Mouse (Mus musculus) kidney, postnatal 4 days (tissue): Measurements from ENCODE around the gene Paqr4.

Experiments used
- DNase-seq, 2 experiments: peaks; one replicate each; pipeline ENCODE4 v3.0.0; 2021; ENCODE audit warnings: mixed read lengths in 2 of 2

Paqr4 gene

DNA sequence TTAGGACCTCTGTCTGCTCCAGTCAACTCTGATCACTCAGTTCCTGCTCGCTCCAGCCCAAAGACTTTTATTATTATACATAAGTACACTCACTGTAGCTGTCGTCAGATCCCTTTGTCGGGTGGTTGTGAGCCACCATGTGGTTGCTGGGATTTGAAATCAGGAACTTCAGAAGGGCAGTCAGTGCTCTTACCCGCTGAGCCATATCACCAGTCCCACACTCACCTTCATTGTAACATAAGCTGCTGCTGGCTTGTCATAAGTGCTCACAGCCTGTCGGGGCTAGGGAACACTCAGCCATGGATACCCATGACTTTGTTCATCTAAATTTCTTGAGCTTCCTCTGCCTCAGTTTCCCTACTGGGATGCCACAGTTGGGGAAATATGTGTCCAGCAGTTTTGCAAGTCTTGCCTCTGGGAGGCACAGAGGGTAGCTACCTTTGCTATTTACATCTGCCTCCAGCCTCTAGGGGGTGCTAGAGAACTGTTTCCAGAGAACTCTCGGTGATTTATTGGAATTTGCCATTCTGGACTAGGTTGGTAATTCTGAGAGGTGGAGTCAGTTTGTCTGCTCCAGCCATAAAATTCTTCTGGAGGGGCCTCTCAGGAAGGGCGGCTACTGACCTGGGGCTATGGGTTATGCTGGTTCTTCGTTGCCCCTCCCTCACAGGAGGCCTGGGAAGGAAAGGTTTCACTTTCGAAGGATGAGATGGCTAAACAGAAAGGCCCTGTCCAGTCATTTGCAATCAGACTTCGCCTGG, 8.1 kb upstream of the Paqr4 start:
- DNase-seq: peak; percentile 68 to 78

DNA sequence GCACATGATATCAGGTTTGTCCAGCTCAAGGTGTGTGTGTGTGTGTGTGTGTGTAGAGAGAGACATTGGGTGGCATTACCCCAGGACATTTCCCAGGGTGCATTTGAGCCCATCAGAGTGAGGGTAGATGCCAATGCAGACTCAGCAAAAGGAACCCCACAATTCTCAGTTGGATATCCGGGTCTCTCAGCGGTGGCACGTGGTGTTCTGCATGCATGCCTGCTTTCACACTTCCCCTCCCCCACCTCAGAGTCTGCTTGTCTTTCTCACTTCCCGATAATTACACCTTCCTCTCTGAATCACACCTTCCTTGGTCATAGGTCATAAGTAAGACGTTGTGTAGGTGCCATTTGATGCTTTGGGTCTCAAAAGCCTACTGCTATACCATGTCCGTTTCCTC, 7.4 kb upstream of the Paqr4 start:
- DNase-seq: no peak

DNA sequence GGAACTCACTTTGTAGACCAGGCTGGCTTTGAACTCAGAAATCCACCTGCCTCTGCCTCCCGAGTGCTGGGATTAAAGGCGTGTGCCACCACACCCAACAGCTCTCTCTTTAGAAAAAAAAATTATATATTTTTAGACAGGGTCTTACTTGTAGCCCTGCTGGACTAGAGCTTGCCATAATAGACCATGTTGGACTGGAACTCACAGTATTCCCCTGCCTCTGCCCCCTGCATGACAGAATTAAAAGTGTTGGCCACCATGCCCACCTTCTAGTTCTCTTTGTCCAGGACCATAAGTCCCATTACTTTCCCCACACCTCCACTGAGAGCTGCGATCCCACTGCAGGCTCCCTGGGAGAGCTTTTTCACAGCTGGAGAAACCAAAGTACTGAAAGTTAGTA, 6.8 kb upstream of the Paqr4 start:
- no peak for DNase-seq

DNA sequence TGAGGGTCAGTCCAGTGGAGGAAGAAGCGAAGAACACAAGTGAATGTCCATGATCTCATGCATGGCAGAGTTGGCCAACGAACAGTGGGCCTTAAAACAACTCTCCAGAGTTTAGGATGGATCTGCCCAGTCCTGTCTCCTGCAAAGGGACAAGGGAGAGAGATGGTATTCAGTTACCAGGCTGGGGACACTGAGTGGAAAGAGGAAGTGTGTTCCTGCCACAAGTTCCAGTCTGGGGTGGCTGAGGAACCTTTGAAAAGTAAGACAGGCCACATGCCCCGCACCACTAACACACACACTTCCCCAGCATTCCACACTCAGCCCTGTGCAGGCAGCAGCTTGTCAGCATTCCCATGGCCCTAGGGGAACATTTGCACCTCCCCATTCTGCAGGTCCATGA, 6.1 kb upstream of the Paqr4 start:
- DNase-seq: no peak

DNA sequence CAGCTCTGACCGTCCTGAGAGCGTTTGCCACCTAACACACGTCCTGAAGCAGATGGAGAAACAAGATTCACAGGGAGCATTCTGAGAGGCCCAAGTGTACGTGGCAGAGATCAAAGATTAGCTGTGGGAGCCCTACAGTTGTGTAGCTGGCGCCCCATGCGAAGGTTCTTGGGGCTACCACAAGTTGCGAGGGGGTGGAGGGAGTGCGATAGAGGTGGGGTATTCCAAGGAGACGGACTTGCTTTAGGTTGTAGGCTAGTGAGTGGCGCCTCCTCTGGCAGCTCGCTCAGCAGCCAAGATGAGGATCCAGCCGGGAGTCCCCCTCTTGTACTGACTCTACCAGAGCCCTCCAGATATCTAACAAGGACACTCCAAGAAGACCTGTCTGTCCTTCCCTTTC, 5.6 kb upstream of the Paqr4 start:
- peak in 1 of 2 experiments; percentile 55 for DNase-seq

DNA sequence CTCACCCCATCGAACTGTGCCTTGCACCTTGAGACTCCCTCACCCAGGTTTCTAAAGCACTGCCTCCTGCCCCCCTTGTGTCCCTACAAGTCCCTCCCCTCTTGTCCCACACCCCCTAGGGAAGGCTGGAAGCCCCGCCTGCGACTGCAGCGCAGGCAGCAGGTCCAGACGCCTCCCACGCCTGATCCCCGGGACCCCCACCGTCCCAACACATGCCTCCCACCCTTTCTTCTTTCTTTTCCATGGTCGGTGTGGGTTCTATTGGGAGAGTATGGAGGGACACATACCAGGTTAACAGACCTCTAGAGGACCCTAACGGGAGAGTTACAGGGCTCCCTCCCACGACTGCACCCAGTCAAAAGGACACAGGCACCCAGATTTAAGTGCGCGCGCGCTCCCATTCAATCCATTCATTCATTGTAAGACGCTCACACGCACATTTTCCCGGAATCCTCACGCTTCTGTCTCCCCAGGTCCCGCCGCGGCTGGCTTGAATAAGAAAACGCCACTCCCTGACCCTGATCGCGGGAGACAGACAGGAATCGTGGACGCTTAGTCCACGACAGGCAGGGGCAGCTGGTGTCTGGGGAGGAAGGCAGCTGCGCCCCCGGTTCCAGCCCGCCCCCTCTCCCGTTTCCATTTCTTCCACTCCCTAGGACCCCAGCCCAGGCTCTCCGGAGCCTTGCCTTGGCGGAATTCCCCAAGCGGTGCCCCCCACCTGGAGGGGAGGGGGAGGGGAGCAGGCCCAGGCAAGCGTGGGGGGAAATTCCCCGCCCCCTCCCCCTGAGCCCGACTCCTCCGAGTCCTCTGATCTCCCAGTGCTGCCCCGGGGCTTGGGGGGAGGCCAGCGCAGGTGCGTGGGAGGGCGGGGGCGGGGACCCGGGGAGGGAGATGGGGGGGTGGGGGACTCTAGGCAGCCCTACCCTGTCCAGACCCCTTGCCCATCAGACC, 4.9 kb upstream of the Paqr4 start, which contains the start of gene Kremen2:
Kremen2 (minus strand) TSS at position 533 of the 951 bp plus-strand sequence.
- no peak for DNase-seq

DNA sequence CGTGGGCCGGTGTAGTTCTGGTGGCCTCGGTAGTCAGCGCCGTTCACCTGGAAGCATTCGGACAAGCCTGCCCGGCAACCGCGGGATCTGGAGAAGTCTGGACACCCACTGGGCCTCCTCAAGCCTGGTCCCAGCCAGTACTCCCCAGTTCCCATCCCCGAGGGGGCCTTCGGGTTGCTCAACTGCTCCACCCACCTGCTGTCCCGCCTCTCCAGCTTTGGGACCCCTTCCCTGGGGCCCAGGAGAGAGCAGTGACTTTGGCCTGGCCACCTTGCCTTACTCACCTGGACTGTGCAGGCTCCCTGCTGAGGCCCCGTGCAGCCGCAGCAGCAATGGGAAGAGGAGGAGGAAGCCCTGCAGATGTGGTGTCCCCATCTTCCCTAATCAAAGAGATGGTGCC, 4.0 kb upstream of the Paqr4 start:
- no peak for DNase-seq

DNA sequence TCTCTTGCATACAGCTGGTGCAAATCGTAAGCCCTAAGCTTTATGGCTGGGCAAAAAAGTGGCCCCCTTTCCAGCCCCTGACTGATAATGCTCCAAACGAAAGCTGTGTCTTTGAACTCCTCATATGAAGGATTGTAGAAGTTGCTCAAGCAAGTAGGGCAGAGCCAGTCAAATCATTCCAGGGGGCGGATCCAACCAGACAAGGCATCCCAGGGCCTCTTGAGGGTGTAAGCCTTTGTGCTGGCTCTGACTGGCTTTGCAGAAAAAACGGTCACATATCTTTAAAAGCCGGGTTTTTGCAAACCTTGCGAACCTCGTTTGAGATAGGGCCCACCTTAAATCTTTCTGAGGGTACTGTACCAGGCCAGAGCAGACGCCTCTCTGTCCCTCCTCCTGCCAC, 3.4 kb upstream of the Paqr4 start:
- DNase-seq: no peak

DNA sequence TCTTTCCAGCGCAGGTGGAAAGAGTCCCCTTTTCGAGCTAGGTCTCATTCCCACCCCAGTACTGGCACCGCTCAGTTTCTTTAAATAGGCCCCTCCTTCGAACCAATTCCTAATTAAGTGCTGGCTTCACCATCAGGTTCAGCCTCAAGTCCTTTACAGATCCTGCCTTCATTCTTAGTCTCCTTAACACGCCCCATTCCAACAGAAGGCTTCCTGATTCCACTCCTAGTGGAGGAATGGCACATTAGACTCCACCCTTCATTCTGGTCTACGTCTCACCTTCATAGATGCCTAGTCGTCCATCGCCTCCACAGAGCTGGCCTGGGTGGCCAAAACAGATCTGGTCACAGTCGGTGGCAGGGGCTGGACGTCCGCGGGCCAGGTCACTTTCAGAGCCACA, 2.3 kb upstream of the Paqr4 start:
- DNase-seq: no peak

DNA sequence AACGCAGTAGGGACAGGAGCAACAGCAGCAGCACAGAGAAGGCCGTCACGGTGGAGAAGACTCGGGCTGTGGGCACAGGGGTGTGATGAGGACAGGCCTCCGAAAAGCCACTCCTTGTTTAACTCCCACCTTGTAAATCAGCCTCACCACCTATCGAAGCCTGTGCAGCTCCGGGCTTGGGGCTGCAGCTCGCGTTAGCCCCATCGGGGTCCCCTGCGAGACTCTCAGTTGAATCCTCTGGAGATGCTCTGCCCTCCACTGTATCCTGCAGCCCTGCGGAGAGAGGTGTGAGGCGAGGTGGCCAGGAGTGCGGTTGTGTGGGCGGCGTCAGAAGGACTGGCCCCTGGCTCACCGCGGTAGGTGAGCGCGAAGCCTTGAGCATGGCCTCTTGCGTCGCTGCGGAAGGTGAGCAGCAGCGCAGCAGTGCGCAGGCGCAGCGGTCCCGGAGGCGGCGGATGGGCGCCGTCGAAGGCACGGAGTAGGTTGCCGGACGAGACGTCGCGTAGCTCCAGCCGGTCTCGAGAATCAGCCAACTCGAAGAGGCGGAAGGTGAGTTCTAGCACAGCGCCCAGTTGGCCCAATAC, 1.6 kb upstream of the Paqr4 start:
- peak; percentile 51 to 68 for DNase-seq

DNA sequence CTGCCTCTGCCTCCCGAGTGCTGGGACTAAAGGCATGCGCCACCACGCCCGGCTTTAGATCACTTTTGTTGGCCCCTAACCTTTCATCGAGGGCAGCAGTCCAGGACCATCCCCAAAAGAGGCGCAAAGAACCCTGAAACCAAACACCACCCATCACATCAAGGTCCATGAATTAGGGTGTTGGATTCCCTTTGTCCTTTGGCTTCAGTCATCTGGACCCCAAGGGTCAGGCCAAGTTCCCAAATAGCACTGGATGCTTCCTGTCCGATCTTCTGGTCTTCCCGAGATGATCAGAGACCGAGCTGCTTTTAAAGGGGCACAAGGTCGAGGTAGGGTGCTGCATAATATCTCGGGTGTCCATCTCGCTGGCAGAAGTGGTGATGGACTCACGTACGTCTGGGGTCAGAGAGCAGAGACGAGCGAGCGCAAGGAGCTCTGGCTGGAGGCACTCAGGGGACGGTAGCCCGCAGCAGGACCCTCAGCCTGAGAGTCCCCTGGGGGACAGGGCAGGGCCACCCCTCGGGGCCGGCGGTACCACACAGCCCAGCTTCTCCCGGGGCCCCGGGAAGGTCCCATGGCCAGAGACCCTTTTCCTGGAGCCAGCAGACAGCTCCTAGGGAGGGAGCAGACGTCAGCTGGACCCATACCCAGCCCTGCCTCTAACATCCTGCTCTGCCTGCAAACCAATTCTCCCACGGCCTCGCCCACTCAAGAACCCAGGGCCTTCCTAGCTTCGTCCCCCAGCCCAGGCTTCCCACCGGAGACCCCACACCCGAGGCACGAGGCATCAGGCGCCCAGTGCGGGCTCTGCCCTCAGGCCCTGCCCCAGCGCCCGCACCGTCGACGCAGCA, 917 bp upstream of the Paqr4 start:
- no peak for DNase-seq

DNA sequence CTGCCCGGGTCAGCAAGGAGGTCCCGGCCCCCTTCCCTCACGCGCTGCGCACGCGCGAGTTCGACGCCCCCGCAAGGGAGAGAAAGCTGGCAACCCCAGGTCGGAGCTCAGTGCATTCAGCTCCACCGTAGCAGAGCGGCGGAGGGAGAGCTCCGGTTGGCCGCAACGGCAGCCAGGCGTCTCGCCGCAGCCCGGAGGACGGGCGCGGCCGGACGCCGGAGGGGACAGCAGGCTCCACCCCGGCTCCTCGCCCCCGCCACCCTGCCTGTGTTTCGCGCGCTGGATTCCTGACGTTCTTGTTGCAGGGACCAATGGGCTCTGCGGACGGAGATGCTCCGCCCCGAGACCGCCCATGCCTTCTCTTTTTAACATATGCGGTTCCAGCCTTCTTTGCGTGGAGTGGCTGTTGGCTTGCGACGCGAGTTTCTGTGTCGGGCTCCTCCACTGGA, 507 bp downstream of the Paqr4 start:
- peak; percentile 90 to 94 for DNase-seq

DNA sequence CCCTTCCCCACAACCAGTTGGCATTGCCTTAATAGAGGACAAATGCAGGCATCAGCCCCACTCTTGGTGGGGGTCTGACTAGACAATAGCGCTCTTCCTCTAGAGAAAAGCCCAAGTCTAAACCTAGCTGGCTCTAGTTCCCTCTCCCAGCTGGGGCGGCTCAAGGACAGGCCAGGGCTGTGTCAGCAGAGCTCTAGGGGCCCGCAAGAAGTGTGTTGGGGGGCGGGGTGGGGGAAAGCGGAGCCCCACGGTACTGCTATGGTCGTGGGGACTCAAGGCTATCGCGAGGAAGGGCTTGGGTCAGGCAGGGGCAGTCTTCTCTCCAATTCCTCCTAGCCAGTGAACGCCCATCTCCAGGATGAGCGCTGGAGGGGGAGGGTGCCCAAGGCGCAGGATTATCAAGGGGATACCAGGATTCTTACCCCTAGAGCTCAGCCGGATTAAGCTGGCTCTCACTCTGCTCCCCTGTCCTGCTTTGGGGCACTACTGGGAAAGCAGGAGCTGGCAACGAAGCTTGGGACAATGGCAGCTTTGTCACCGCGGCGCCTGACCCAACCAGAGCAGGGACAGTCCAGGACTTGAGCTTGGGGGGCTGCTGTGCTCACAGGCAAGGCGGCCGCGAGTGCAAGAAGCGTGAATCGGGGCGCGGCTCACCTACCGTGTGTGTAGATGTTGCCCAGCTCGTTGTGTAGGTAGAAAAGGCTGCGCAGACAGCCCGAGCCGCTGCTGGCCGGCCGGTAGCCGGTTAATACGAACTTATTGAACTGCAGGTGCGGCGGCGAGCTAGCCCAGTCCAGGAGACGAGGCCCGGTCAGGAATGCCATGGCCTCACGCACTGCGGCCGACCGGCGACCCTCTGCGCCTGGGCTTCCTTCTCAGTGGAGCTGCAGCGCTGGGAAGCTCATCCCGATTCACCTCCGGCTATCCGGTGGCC, 1.2 kb downstream of the Paqr4 start:
- peak; percentile 65 to 66 for DNase-seq

DNA sequence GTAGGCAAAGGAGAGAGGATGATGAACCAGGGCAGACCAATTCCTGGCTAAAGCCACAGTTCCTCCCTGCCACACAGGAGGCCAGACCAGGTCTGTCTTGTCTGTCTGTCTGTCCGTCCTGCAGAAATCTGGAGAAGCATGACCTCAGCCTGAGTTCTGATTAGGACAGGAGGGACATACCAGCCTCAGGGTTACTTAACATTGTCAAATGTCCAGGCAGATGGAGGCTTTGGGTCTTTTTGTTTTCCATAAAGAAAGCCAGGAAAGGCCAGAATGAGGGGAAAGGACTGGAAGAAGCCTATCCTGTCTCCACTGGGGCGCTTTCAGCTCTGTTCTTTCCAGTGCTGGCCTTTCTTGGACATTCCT, 1.8 kb downstream of the Paqr4 start:
- no peak for DNase-seq

DNA sequence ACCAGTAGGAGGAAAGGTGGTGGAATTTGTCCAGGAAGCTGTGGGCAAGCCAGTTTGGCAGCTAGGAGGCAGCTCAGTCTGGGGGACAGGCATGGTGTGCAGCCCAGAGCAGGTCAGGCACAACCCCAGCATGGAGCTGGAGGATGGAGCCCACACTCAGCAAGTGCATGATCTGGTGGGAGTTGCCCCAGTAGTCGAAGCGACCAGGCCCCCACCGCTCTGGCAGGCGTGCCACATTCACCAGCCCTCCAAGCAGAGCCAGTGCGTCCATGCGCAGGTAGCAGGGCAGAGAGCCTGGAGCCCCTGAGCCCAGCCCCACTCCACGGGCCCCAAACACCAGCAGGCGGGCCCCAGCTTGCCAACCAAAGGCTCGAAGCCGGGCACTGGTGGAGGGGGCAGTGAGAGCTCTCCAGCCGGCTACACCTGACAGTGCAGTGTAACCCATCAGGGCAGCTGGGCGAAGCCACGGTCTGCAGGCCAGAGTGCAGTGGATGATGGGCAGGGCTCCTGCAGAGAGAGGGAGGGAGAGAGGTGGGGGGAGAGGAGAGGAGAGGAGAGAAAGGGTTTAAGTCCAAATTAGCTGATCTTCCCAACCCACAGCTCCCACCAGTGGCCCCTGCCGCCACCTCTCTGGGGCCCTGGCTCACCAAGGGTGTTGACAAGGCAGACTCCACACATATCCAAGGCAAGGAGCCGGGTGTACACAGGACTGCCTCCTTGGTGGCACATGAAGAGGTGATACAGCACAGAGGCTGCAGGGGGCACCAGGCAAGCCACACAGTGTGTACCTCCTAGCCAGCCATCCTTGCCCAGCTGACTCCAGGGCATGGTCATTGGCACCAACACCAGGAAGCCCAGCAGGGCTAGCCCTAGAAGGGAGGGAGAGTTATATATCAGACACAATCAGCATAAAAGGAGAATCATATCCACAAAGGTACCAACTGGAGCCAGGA, 2.9 kb downstream of the Paqr4 start:
- peak in 1 of 2 experiments; percentile 50 for DNase-seq

DNA sequence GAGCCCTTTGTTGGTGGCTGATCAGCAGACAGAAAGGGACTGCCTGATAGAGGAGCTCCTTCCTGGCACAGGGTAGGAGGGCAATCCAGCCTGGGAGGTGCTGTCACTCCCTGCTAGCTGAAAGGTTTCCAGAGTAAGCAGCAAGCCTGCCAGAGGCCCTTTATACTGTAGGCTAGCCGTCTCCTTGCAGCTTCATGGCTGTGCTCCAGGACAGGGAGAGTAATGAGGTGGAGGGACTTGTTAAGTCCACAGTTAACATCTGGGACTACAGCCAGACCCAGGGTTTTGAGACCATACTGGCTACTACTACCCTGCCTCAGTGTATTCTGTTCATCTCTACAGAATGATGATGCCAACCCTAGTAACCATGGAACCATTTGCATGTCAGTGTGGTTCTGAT, 6.3 kb downstream of the Paqr4 start:
- DNase-seq: no peak

DNA sequence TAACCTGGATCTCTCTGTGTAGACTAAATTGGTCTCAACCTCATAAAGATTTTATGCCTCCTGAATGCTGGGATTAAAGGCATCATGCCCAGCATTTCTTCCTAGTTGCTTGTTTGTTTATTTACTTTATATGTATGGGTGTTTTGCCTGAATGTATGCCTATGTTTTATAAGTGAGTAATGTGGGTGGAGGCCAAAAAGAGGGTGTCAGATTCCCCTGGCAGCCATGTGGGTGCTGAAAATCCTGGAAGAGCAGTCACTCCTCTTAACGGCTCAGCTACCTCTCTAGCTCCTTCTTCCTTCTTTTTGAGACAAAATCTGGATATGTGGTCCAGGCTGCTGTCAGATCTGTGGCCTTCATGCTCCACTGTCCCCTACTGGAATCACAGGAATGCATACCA, 10.2 kb downstream of the Paqr4 start:
- no peak for DNase-seq

DNA sequence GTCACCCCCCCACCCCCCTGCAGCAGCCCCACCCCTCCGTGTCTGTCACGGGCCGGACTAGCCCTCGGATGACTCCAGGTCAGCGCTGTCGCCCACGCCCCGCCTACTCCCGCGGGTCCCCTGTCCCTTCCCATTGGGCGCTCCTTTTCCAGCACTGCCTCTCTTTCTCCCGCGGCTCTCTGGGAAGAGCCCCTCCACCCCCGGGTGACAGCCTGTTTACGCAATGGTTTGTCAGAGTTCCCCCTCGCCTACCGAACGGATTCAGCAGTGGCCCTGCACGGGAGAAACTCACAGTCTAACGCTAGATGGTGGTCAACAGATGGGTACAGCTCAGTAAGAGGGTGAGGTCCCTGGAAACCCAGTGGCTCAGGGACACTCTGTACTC, 13.9 kb downstream of the Paqr4 start:
- peak; percentile 86 to 92 for DNase-seq

DNA sequence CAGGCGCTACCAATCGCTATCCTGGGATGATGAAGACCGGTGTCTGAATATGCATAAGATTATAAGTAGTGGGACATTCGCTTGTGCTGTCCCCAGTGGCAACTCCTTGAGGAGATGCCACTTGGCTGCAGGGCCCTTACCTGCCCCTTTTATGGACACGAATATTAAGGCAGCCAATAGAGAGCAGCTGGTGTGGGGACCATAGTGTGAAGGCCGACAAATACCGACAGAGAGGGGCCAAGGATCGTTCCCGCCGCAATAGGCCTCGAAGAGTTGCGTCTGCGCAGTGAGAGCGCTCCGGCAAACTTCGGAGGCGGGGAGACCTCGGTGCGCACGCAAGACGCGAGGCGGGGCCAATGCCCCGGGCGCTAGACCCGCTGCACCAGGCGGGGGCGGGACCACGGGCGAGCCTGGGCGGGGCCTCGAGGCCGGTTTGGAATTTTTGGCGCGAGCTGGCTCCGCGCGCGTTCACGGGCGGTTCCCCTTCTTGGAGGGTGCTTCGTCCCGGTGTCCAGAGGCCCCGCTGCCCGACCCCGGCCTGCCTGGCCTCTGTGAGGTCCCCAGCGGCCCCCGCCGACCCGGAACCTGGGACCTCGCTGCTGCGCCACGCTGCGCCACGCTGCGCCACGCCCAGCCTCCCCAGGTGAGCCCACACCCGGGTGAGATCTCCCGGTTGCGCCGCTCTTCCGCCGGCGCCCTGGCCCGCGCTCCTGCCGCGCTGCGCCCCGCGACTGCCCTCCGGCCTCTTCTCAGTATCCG, 14.5 kb downstream of the Paqr4 start, which contains the start of gene Pkmyt1:
Pkmyt1 (plus strand) TSS at position 338 of the 759 bp plus-strand sequence.
- peak; percentile 97 to 98 for DNase-seq
